Mouse (Mus musculus): ENCODE results near the gene Vgll2. TPM values are rescaled to one million over a fixed set of nuclear protein-coding genes. Genes with fewer than 3 reads are reported as not detected.

Gene Vgll2
- polyA plus RNA-seq, 1 experiment from 2014 or later = not detected

GRCm38 (mm10) chr10:52048287-52048686, 26.0 kb downstream of the Vgll2 start:
- H3K4me3 ChIP-seq (ENCODE audit: low read depth, low read length) = no peak overlapping the region
- TF ChIP-seq CTCF (IDR thresholded peaks at IDR 0.05; ENCODE audit: low read depth) (no peak), EP300 (IDR thresholded peaks at IDR 0.05; ENCODE audit: low read depth) (no peak)
- DNase-seq (no peak), ATAC-seq (no peak)
- no peaks in the 10 kb centered on the region for H3K9me3 ChIP-seq (ENCODE audit: low read length)
- H3K36me3 ChIP-seq (replicated peaks; ENCODE audit: insufficient read depth, low read length) = no peaks in the 10 kb centered on the region
- no peaks in the 10 kb centered on the region for H3K27me3 ChIP-seq (ENCODE audit: insufficient read depth, low read length)
- H3K27ac ChIP-seq (ENCODE audit: low read depth) = no peak overlapping the region
- H3K4me2 ChIP-seq (ENCODE audit: low read depth, low read length) = no peak overlapping the region
- H3K4me1 ChIP-seq (ENCODE audit: insufficient read depth) = no peaks in the 10 kb centered on the region
- 43% methylated on average over 3 of the region's 3 CpGs for WGBS (ENCODE audit: insufficient replicate concordance)
- no peak overlapping the region for H3K9ac ChIP-seq (replicated peaks)

GRCm38 (mm10) chr10:52072482-52072881, 50.2 kb downstream of the Vgll2 start:
- Histone ChIP-seq H3K4me2 (ENCODE audit: low read depth, low read length) (no peak overlapping the region), H3K9me3 (ENCODE audit: low read length) (no peaks in the 10 kb centered on the region), H3K4me3 (ENCODE audit: low read depth, low read length) (no peak overlapping the region), H3K27ac (ENCODE audit: low read depth) (no peak overlapping the region), H3K9ac (replicated peaks) (no peak overlapping the region), H3K36me3 (replicated peaks; ENCODE audit: insufficient read depth, low read length) (no peaks in the 10 kb centered on the region), H3K27me3 (ENCODE audit: insufficient read depth, low read length) (no peaks in the 10 kb centered on the region), H3K4me1 (ENCODE audit: insufficient read depth) (no peaks in the 10 kb centered on the region)
- DNase-seq (peak; percentile 28), ATAC-seq (no peak)
- TF ChIP-seq EP300 (IDR thresholded peaks at IDR 0.05; ENCODE audit: low read depth) (no peak), CTCF (IDR thresholded peaks at IDR 0.05; ENCODE audit: low read depth) (peak; percentile 52)

Small RNA genes within 50 kb of the gene (microRNA-seq; reads per million reads assigned to microRNA genes)
- gene Gm24084 = not detected

Other genes starting within 250 kb of the Vgll2 start
- gene Ros1, start 172.7 kb downstream of the Vgll2 start, polyA plus RNA-seq (2015; fragmentation: Nextera tagmentation; extraction: Ambion mirVana) = not detected in 2 replicates
- gene Dcbld1, start 211.1 kb downstream of the Vgll2 start, polyA plus RNA-seq (2015; fragmentation: Nextera tagmentation; extraction: Ambion mirVana) = 5.1 and 7.4 TPM in 2 replicates

Measured in liver, postnatal 0 days (tissue).